ENCODE assay signal across 17 mouse cellular contexts in genomic region chr12:80005227-80005919, GRCm38 (mm10).
A peak's percentile ranks its signal among the peaks of the same experiment; 100 is the strongest.
DNase-seq lines count a peak whose midpoint lies in the region; TF ChIP-seq lines count a peak whose summit lies in the region.
"Had no signal": no experiment of that assay in that cellular context is flagged by ENCODE, and none has a peak within 500 bp of the region (broad histone marks: within the 10 kb centered on the region; RNA-seq: fewer than 3 reads in every experiment).

No protein-coding gene starts in this region.

- no peak overlapping the region for H3K4me3 ChIP-seq in left cerebral cortex, adult 2 months
- H3K4me3 ChIP-seq: embryonic facial prominence, embryonic 13.5 days; forebrain, embryonic 13.5 days; liver, embryonic 13.5 days; neural tube, embryonic 13.5 days had no signal

- peak; percentile 15 for TF ChIP-seq CTCF in left cerebral cortex, adult 2 months (IDR thresholded peaks at IDR 0.05)
- TF ChIP-seq CTCF in brain, embryonic 14.5 days (IDR thresholded peaks at IDR 0.05; ENCODE audit: borderline replicate concordance, extremely low read depth, insufficient read depth, insufficient read length): 0 out of 2 replicates have a peak, but pooled peaks have one; percentile 9

- DNase-seq in gastrocnemius, postnatal 14 days: peak; percentile 27
- no peak for DNase-seq in gastrocnemius, postnatal 10 days
- no peak for DNase-seq in left cerebral cortex, adult 2 months (ENCODE audit: extremely low spot score in 1 of 2, low spot score in 2 of 2)
- DNase-seq in left cerebral cortex, postnatal 36 days (ENCODE audit: low spot score in 2 of 2): no peak
- DNase-seq in brain, embryonic 14.5 days (ENCODE audit: low read depth): no peak
- peak; percentile 81 for DNase-seq in skeletal muscle tissue, adult 2 months (ENCODE audit: low read depth, low spot score)
- no peak for DNase-seq in embryo, embryonic 10.5 days (ENCODE audit: low spot score)
- no peak for DNase-seq in MN1 (ENCODE audit: low spot score)
- DNase-seq: adrenal gland, adult 2 months; cerebellum, postnatal 14 days; kidney, postnatal 4 days; liver, embryonic 13.5 days; lung, postnatal 4 days; thymus, adult 18-20 months had no signal

- no peak for TF ChIP-seq POLR2A in brain, embryonic 14.5 days (IDR thresholded peaks at IDR 0.05; ENCODE audit: borderline replicate concordance, extremely low read depth, insufficient read depth, insufficient read length, poor library complexity, severe bottlenecking)

- intact Hi-C loops in gastrocnemius, postnatal 14 days (cut with DNase I; ENCODE audit: low total_unique reads): no loop called here
- intact Hi-C loops in left cerebral cortex, adult 2 months (cut with DNase I): no loop called here
- intact Hi-C loops in left cerebral cortex, postnatal 36 days (cut with DNase I): no loop called here

- no peak overlapping the region for H3K27ac ChIP-seq in left cerebral cortex, adult 2 months
- H3K27ac ChIP-seq: forebrain, embryonic 13.5 days; liver, embryonic 13.5 days; neural tube, embryonic 13.5 days had no signal

Comparison
In these comparisons a context has a peak if more than half of its experiments do, and no peak if none do; other contexts are left out.
1. DNase-seq: peak in gastrocnemius, postnatal 14 days (single experiment) and skeletal muscle tissue, adult 2 months (single experiment); none in gastrocnemius, postnatal 10 days (single experiment), left cerebral cortex, adult 2 months (0 of 2), left cerebral cortex, postnatal 36 days (0 of 2), brain, embryonic 14.5 days (single experiment), embryo, embryonic 10.5 days (single experiment) and MN1 (single experiment).